Mouse (Mus musculus) liver, embryonic 14.5 days (tissue): ENCODE results near the gene Eml4.

Source experiments
- CTCF ChIP-seq: IDR thresholded peaks from 2 replicates; pipeline ENCODE4 v1.5.1; 2016; ENCODE audit warnings: antibody characterized with exemption, low read depth, control low read depth
- EP300 ChIP-seq: IDR thresholded peaks from 2 replicates; pipeline ENCODE4 v1.6.1; 2016; ENCODE audit warnings: antibody characterized with exemption, low read depth

- TF ChIP-seq CTCF (no peak), EP300 (no peak)
Observed at GRCm38 (mm10) chr17:83503693-83504092, 153.0 kb downstream of the Eml4 start.
